Mouse (Mus musculus): ENCODE measurements around the gene Slc25a24. TPM values are rescaled to one million over a fixed set of nuclear protein-coding genes. Genes with fewer than 3 reads are reported as not detected.

Gene Slc25a24
- 3.0 TPM in 2 replicates for total RNA-seq (2014; rRNA removed)
- 3.1 and 3.4 TPM in 2 replicates for polyA plus RNA-seq (2015; fragmentation: Nextera tagmentation; extraction: Ambion mirVana)

GRCm38 (mm10) chr3:109122641-109123530 lies at the start of gene Slc25a24:
Slc25a24 (plus strand) TSS chr3:109123149.
- no peak for TF ChIP-seq CTCF (IDR thresholded peaks at IDR 0.05; ENCODE audit: low read depth)
- peak; percentile 89 for ATAC-seq
- Histone ChIP-seq H3K9ac (replicated peaks; ENCODE audit: low read length) (peak within 1 kb of the TSS; percentile 72), H3K9me3 (ENCODE audit: low read length) (no peaks in the 10 kb centered on the region), H3K4me1 (ENCODE audit: insufficient read depth, low read length) (no peaks in the 10 kb centered on the region), H3K36me3 (ENCODE audit: insufficient read depth, low read length) (no peaks in the 10 kb centered on the region), H3K4me3 (ENCODE audit: low read length) (peak within 1 kb of the TSS; percentile 78), H3K27ac (peak within 1 kb of the TSS; percentile 71), H3K27me3 (ENCODE audit: insufficient read depth, low read length) (no peaks in the 10 kb centered on the region), H3K4me2 (ENCODE audit: low read depth, low read length) (peak within 1 kb of the TSS; percentile 96)
- WGBS = under 1% methylated on average over 33 of the region's 49 CpGs
- DNase-seq (ENCODE audit: low spot score) = peak; percentile 59

GRCm38 (mm10) chr3:109080169-109080568 lies 42.8 kb upstream of the Slc25a24 start, which contains the start of gene Slc25a54:
Slc25a54 (plus strand) TSS chr3:109080469.
- no peak for ATAC-seq
- no peak within 1 kb of the TSS for H3K4me3 ChIP-seq (ENCODE audit: low read length)
- H3K9me3 ChIP-seq (ENCODE audit: low read length) = no peaks in the 10 kb centered on the region
- no peaks in the 10 kb centered on the region for H3K27me3 ChIP-seq (ENCODE audit: insufficient read depth, low read length)
- H3K4me1 ChIP-seq (ENCODE audit: insufficient read depth, low read length) = no peaks in the 10 kb centered on the region
- H3K9ac ChIP-seq (replicated peaks; ENCODE audit: low read length) = no peak within 1 kb of the TSS
- no peak within 1 kb of the TSS for H3K4me2 ChIP-seq (ENCODE audit: low read depth, low read length)
- 95% methylated on average over 17 of the region's 17 CpGs for WGBS
- DNase-seq (ENCODE audit: low spot score) = no peak
- H3K27ac ChIP-seq = no peak within 1 kb of the TSS
- TF ChIP-seq CTCF (IDR thresholded peaks at IDR 0.05; ENCODE audit: low read depth) = no peak
- H3K36me3 ChIP-seq (ENCODE audit: insufficient read depth, low read length) = no peaks in the 10 kb centered on the region

GRCm38 (mm10) chr3:109084418-109084817 lies 38.5 kb upstream of the Slc25a24 start:
- TF ChIP-seq CTCF (IDR thresholded peaks at IDR 0.05; ENCODE audit: low read depth) = no peak
- H3K9ac ChIP-seq (replicated peaks; ENCODE audit: low read length) = no peak overlapping the region
- WGBS = 90% methylated on average over 2 of the region's 2 CpGs
- no peak overlapping the region for H3K4me2 ChIP-seq (ENCODE audit: low read depth, low read length)
- H3K27ac ChIP-seq = no peak overlapping the region
- H3K4me1 ChIP-seq (ENCODE audit: insufficient read depth, low read length) = no peaks in the 10 kb centered on the region
- H3K27me3 ChIP-seq (ENCODE audit: insufficient read depth, low read length) = no peaks in the 10 kb centered on the region
- no peak for ATAC-seq
- no peaks in the 10 kb centered on the region for H3K36me3 ChIP-seq (ENCODE audit: insufficient read depth, low read length)
- H3K4me3 ChIP-seq (ENCODE audit: low read length) = no peak overlapping the region
- no peaks in the 10 kb centered on the region for H3K9me3 ChIP-seq (ENCODE audit: low read length)
- DNase-seq (ENCODE audit: low spot score) = no peak

- DNase-seq (ENCODE audit: low spot score) (no peak), ATAC-seq (no peak)
- Histone ChIP-seq H3K27me3 (ENCODE audit: insufficient read depth, low read length) (no peaks in the 10 kb centered on the region), H3K4me3 (ENCODE audit: low read length) (no peak overlapping the region), H3K27ac (no peak overlapping the region), H3K36me3 (ENCODE audit: insufficient read depth, low read length) (no peaks in the 10 kb centered on the region), H3K9ac (replicated peaks; ENCODE audit: low read length) (no peak overlapping the region), H3K9me3 (ENCODE audit: low read length) (no peaks in the 10 kb centered on the region), H3K4me2 (ENCODE audit: low read depth, low read length) (no peak overlapping the region), H3K4me1 (ENCODE audit: insufficient read depth, low read length) (no peaks in the 10 kb centered on the region)
- no peak for TF ChIP-seq CTCF (IDR thresholded peaks at IDR 0.05; ENCODE audit: low read depth)
- 10% methylated on average over 2 of the region's 2 CpGs for WGBS
These were observed 34.5 kb upstream of the Slc25a24 start for GRCm38 (mm10) chr3:109088460-109088859.

- H3K27me3 ChIP-seq (ENCODE audit: insufficient read depth, low read length) = no peaks in the 10 kb centered on the region
- H3K9me3 ChIP-seq (ENCODE audit: low read length) = no peaks in the 10 kb centered on the region
- ATAC-seq = no peak
- no peak for TF ChIP-seq CTCF (IDR thresholded peaks at IDR 0.05; ENCODE audit: low read depth)
- H3K27ac ChIP-seq = no peak overlapping the region
- H3K36me3 ChIP-seq (ENCODE audit: insufficient read depth, low read length) = no peaks in the 10 kb centered on the region
- H3K9ac ChIP-seq (replicated peaks; ENCODE audit: low read length) = no peak overlapping the region
- no peak overlapping the region for H3K4me2 ChIP-seq (ENCODE audit: low read depth, low read length)
- no peaks in the 10 kb centered on the region for H3K4me1 ChIP-seq (ENCODE audit: insufficient read depth, low read length)
- WGBS = 54% methylated on average over 8 of the region's 8 CpGs
- DNase-seq (ENCODE audit: low spot score) = no peak
- H3K4me3 ChIP-seq (ENCODE audit: low read length) = no peak overlapping the region
These were observed 18.2 kb upstream of the Slc25a24 start for GRCm38 (mm10) chr3:109104702-109105101.

GRCm38 (mm10) chr3:109117136-109117535 lies 5.8 kb upstream of the Slc25a24 start:
- ATAC-seq = no peak
- TF ChIP-seq CTCF (IDR thresholded peaks at IDR 0.05; ENCODE audit: low read depth) = no peak
- H3K27ac ChIP-seq = no peak overlapping the region
- no peaks in the 10 kb centered on the region for H3K4me1 ChIP-seq (ENCODE audit: insufficient read depth, low read length)
- no peaks in the 10 kb centered on the region for H3K27me3 ChIP-seq (ENCODE audit: insufficient read depth, low read length)
- no peaks in the 10 kb centered on the region for H3K36me3 ChIP-seq (ENCODE audit: insufficient read depth, low read length)
- H3K4me2 ChIP-seq (ENCODE audit: low read depth, low read length) = no peak overlapping the region
- no peaks in the 10 kb centered on the region for H3K9me3 ChIP-seq (ENCODE audit: low read length)
- H3K4me3 ChIP-seq (ENCODE audit: low read length) = no peak overlapping the region
- no peak for DNase-seq (ENCODE audit: low spot score)
- no peak overlapping the region for H3K9ac ChIP-seq (replicated peaks; ENCODE audit: low read length)

GRCm38 (mm10) chr3:109119562-109119961 lies 3.4 kb upstream of the Slc25a24 start:
- H3K9ac ChIP-seq (replicated peaks; ENCODE audit: low read length) = no peak overlapping the region
- H3K4me2 ChIP-seq (ENCODE audit: low read depth, low read length) = no peak overlapping the region
- H3K27ac ChIP-seq = no peak overlapping the region
- no peak overlapping the region for H3K4me3 ChIP-seq (ENCODE audit: low read length)
- H3K4me1 ChIP-seq (ENCODE audit: insufficient read depth, low read length) = no peaks in the 10 kb centered on the region
- H3K36me3 ChIP-seq (ENCODE audit: insufficient read depth, low read length) = no peaks in the 10 kb centered on the region
- DNase-seq (ENCODE audit: low spot score) (no peak), ATAC-seq (no peak)
- 80% methylated on average over 5 of the region's 5 CpGs for WGBS
- TF ChIP-seq CTCF (IDR thresholded peaks at IDR 0.05; ENCODE audit: low read depth) = no peak
- no peaks in the 10 kb centered on the region for H3K9me3 ChIP-seq (ENCODE audit: low read length)
- no peaks in the 10 kb centered on the region for H3K27me3 ChIP-seq (ENCODE audit: insufficient read depth, low read length)

All from hindbrain, postnatal 0 days (tissue).